Mouse (Mus musculus) cortical plate, adult 2 months (tissue): ENCODE measurements around the gene Caly.

Experiments used
- CTCF ChIP-seq: fragments of 200-500 bp; IDR thresholded peaks from 2 replicates; pipeline ENCODE4 v1.5.1; 2011; ENCODE audit warnings: mild to moderate bottlenecking, control low read depth, low read length; ENCODE audit not compliant: insufficient read depth; ENCODE audit errors: extremely low read depth
- POLR2A ChIP-seq: fragments of 200-500 bp; IDR thresholded peaks from 2 replicates; pipeline ENCODE4 v1.6.1; 2011; ENCODE audit warnings: mild to moderate bottlenecking, low read length, control low read depth; ENCODE audit not compliant: insufficient read depth; ENCODE audit errors: extremely low read depth

DNA sequence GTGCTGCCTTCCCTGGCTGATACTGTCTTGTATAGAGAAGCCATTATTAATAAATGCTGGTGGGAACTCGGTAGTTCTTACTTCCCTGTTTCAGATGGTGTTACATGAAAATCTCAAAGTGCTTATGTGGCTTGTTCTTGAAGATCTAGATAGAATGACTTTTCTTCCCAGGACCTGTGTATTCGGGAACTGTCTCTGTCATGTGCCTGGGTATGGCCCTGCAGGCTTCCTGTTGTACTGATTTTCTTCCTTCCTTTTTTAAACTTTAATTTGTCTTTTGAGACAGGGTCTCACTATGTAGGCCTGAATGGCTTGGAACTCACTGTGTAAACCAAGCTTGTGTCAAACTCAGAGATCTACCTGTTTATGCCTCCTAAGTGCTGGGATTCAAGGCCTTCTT lies 45.6 kb upstream of the Caly start:
- TF ChIP-seq POLR2A, result no peak
- TF ChIP-seq CTCF, result no peak
